Mouse (Mus musculus) urinary bladder, postnatal 25 days (tissue): Measurements from ENCODE around the gene Bzw1.

Experiments
- DNase-seq: peaks from one replicate; pipeline ENCODE4 v3.0.0; 2022; ENCODE audit warnings: low spot score

Bzw1 gene

GRCm38 (mm10) chr1:58396179-58396578, 3.5 kb downstream of the Bzw1 start:
- no peak for DNase-seq

DNA sequence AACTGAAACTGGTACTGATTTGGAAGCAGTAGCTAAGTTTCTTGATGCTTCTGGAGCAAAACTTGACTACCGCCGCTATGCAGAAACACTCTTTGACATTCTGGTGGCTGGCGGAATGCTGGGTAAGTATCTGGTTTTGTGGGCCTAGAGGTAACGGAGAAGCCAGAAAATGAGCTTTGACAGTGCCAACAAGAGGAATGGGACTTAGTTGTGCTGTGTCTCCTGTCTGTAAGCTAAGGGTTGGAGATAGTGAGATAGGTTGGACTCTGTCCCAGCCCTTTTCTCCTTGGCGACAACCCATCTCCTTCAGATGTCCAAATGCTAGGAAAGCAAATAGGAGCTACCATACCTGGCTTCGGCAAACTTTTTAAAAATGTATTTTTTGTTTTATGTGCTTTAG, 5.0 kb downstream of the Bzw1 start:
- DNase-seq = no peak

DNA sequence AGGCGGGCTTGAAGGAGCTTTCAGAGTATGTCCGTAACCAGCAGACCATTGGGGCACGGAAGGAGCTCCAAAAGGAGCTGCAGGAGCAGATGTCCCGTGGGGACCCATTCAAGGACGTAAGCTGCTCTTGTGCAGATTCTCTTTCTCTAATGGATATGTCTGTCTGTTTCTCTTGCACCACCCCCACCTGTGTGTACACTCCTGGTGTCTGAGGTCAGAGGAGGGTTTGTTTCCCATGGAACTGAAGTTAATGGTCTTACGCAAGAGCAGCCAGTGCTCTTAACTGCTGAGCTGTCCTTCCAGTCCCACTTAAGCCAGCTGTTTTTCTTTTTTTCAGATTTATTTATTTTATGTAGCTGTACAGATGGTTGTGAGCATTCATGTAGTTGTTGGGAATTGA, 8.7 kb downstream of the Bzw1 start:
- no peak for DNase-seq

- DNase-seq = no peak
Observed at GRCm38 (mm10) chr1:58403745-58404144, 11.0 kb downstream of the Bzw1 start.

GRCm38 (mm10) chr1:58407321-58407720, 14.6 kb downstream of the Bzw1 start:
- DNase-seq = no peak

GRCm38 (mm10) chr1:58408141-58408540, 15.4 kb downstream of the Bzw1 start:
- no peak for DNase-seq

- no peak for DNase-seq
Observed at GRCm38 (mm10) chr1:58409553-58410197, 17.0 kb downstream of the Bzw1 start.

DNA sequence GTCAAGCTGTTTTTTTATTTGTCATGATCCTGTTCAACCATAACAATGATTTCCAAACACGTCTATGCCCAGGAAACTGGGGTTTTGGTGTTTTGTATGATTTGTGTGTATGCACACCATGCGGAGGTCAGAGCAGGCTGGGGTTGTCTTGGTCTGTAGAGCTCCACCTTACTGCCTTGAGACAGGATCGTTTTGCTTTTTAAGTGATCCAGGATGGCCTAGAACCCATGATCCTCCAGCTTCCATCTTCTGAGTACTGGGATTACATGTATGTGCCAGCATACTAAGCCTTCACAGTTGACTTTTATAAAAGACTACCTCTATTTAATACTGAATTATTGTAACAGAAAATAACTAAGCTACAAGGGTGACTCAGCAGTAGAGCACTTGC, 17.5 kb downstream of the Bzw1 start:
- no peak for DNase-seq

DNA sequence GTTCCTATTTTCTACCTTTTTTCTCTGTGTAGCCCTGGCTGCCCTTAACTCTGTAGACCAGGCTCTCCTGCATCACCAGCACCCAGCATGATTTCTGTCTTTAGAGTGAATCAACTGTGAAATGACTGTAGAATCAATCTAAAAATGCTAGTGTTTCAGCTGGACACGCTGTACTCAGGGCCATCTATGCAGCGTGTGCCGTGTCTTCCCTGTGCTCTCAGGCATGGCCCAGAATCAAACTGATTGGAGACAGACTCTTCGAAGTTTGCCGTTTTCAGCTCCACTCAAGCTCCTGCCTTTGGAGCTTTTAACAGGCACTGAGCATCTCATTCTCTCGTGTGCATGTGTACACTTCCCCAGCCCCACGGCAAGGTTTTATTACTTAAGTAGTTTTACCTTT, 18.1 kb downstream of the Bzw1 start:
- no peak for DNase-seq

GRCm38 (mm10) chr1:58415442-58415841, 22.7 kb downstream of the Bzw1 start:
- DNase-seq = no peak

- DNase-seq = no peak
Observed at GRCm38 (mm10) chr1:58416048-58416447, 23.4 kb downstream of the Bzw1 start.

DNA sequence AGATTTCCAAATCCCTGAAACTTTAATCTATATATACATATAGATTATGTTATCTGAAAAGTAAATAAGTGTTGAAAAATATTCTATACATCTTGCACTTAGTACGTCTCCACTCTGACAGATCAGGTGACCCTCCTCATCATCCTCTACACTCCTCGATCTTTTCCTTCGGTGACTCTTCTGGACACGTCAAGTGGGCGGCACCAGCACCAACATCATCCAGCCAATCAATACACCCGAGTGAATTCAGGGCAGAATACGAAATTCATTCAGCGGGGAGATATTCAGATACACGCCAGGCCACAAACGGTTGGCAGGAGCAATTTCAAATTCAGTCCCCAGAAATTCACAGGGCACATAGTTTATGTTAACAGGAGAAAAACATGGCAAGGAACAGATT, 27.3 kb downstream of the Bzw1 start:
- DNase-seq = no peak

DNA sequence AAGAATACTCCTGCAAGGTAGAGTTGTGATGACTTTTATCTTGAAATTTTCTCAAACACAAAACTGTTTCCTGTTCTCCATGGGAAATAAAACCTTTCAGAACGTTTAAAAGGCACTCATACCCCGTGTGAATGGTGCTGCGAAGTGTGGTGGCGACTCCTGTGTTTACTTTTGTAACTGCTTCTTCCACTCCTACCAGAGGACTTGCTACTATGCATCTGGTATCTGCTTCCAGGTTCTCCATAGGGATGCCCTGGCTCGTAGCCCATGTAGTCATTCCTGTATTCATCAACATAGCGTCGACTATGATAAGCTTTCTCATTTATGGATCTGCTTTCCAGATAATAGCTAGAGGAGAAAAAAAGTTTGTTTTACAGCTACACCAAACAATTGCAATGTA, 28.3 kb downstream of the Bzw1 start:
- no peak for DNase-seq

GRCm38 (mm10) chr1:58422879-58423278, 30.2 kb downstream of the Bzw1 start:
- DNase-seq = peak; percentile 15

GRCm38 (mm10) chr1:58423371-58424248, 30.9 kb downstream of the Bzw1 start, which contains the start of gene Clk1:
TSS of gene Clk1 (minus strand) at chr1:58424066.
- DNase-seq = peak; percentile 98

GRCm38 (mm10) chr1:58424551-58424950, 31.9 kb downstream of the Bzw1 start:
- DNase-seq = no peak

- DNase-seq = no peak
Observed at GRCm38 (mm10) chr1:58444691-58445090, 52.0 kb downstream of the Bzw1 start.

GRCm38 (mm10) chr1:58445143-58445722, 52.5 kb downstream of the Bzw1 start, which contains the start of the genes Nif3l1 and Ppil3:
TSS of gene Nif3l1 (plus strand) at chr1:58445151.
TSS of gene Ppil3 (minus strand) at chr1:58445486.
- peak; percentile 62 for DNase-seq

GRCm38 (mm10) chr1:58445861-58446260, 53.2 kb downstream of the Bzw1 start:
- DNase-seq = no peak

DNA sequence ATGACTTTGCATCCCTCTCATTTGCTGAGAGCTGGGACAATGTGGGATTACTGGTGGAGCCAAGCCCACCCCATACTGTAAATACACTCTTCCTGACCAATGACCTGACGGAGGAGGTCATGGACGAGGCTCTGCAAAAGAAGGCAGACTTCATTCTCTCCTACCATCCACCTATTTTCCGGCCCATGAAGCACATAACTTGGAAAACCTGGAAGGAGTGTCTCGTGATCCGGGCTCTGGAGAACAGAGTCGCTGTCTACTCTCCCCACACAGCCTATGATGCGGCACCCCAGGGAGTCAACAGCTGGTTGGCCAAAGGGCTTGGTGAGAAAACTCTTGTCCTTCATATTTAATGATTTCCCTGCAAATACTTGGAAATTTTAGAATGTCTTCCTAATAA, 55.1 kb downstream of the Bzw1 start:
- DNase-seq = no peak

DNA sequence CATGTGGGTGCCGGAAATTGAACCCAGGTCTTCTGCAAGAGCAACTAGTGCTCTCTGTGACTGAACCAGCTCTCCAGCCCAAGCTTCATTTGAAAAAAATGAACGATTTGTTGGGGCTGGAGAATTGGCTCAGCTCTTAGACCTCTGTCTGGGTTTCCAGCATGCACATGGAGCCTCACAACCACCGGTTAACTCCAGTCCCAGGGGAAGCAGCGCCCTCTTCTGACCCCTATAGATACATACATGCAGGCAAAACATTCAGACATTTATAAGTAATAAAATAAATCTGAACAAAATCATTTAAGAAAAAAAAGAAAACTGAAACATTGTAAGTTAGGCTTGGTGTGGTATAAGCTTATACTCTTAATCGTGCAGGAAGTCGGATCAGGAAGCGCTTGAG, 55.7 kb downstream of the Bzw1 start:
- no peak for DNase-seq

GRCm38 (mm10) chr1:58454316-58454715, 61.6 kb downstream of the Bzw1 start:
- DNase-seq = no peak
